Mouse (Mus musculus): ENCODE results near the gene Ccdc69.
A peak's percentile ranks its signal among the peaks of the same experiment; 100 is the strongest.
"Not testable (repeated sequence)": the region's sequence is repeated elsewhere in the genome, so short reads cannot be mapped to it uniquely, and the experiment has no call there.

The Ccdc69 gene

GRCm38 (mm10) chr11:55077331-55078231 lies at the start of gene Ccdc69:
Gene Ccdc69 (minus strand): TSS chr11:55078131.
- DNase-seq (ENCODE audit: low spot score in 2 of 2) = peak; percentile 39 to 58

- DNase-seq (ENCODE audit: low spot score in 2 of 2) = no peak
These were observed 48.7 kb upstream of the Ccdc69 start for GRCm38 (mm10) chr11:55126663-55127062.

GRCm38 (mm10) chr11:55121430-55121829 lies 43.5 kb upstream of the Ccdc69 start:
- DNase-seq (ENCODE audit: low spot score in 2 of 2) = no peak

- no peak for DNase-seq (ENCODE audit: low spot score in 2 of 2)
These were observed 42.9 kb upstream of the Ccdc69 start for GRCm38 (mm10) chr11:55120821-55121271.

- no peak for DNase-seq (ENCODE audit: low spot score in 2 of 2)
These were observed 42.3 kb upstream of the Ccdc69 start for GRCm38 (mm10) chr11:55120279-55120678.

- no peak for DNase-seq (ENCODE audit: low spot score in 2 of 2)
These were observed 39.1 kb upstream of the Ccdc69 start for GRCm38 (mm10) chr11:55117031-55117430.

GRCm38 (mm10) chr11:55116004-55116403 lies 38.1 kb upstream of the Ccdc69 start:
- DNase-seq (ENCODE audit: low spot score in 2 of 2) = no peak

GRCm38 (mm10) chr11:55114291-55114690 lies 36.4 kb upstream of the Ccdc69 start:
- DNase-seq (ENCODE audit: low spot score in 2 of 2) = no peak

GRCm38 (mm10) chr11:55113861-55114250 lies 35.9 kb upstream of the Ccdc69 start:
- DNase-seq (ENCODE audit: low spot score in 2 of 2) = not testable (repeated sequence)

- peak; percentile 36 to 42 for DNase-seq (ENCODE audit: low spot score in 2 of 2)
These were observed 35.4 kb upstream of the Ccdc69 start for GRCm38 (mm10) chr11:55113209-55113860.

GRCm38 (mm10) chr11:55110566-55111169 lies 32.7 kb upstream of the Ccdc69 start:
- DNase-seq (ENCODE audit: low spot score in 2 of 2) = no peak

GRCm38 (mm10) chr11:55109521-55110300 lies 31.8 kb upstream of the Ccdc69 start:
- no peak for DNase-seq (ENCODE audit: low spot score in 2 of 2)

- DNase-seq (ENCODE audit: low spot score in 2 of 2) = no peak
These were observed 28.7 kb upstream of the Ccdc69 start for GRCm38 (mm10) chr11:55106636-55107035.

- no peak for DNase-seq (ENCODE audit: low spot score in 2 of 2)
These were observed 27.5 kb upstream of the Ccdc69 start for GRCm38 (mm10) chr11:55105389-55105788.

GRCm38 (mm10) chr11:55103229-55103628 lies 25.3 kb upstream of the Ccdc69 start:
- no peak for DNase-seq (ENCODE audit: low spot score in 2 of 2)

- DNase-seq (ENCODE audit: low spot score in 2 of 2) = no peak
These were observed 24.1 kb upstream of the Ccdc69 start for GRCm38 (mm10) chr11:55102015-55102414.

GRCm38 (mm10) chr11:55099868-55100267 lies 21.9 kb upstream of the Ccdc69 start:
- DNase-seq (ENCODE audit: low spot score in 2 of 2) = no peak

- DNase-seq (ENCODE audit: low spot score in 2 of 2) = no peak
These were observed 21.3 kb upstream of the Ccdc69 start for GRCm38 (mm10) chr11:55099019-55099771.

- no peak for DNase-seq (ENCODE audit: low spot score in 2 of 2)
These were observed 20.4 kb upstream of the Ccdc69 start for GRCm38 (mm10) chr11:55098189-55098915.
